Mouse (Mus musculus) liver, adult 2 months (tissue): ENCODE results near the gene Ctss.

ENCODE experiments used
- CTCF ChIP-seq: fragments of 200-500 bp; IDR thresholded peaks from 2 replicates; pipeline ENCODE4 v1.5.1; 2011; ENCODE audit warnings: low read depth, low read length, control low read depth
- POLR2A ChIP-seq: fragments of 200-500 bp; IDR thresholded peaks from 2 replicates; pipeline ENCODE4 v1.6.1; 2011; ENCODE audit warnings: low read length, control low read depth; ENCODE audit not compliant: insufficient read depth; ENCODE audit errors: extremely low read depth

- no peak for TF ChIP-seq CTCF
- TF ChIP-seq POLR2A: no peak
Observed at GRCm38 (mm10) chr3:95521168-95521567, 5.4 kb upstream of the Ctss start.
